Mouse (Mus musculus) gonadal fat pad, adult 2 months (tissue): ENCODE measurements around the gene Amz2. TPM values are rescaled to one million over a fixed set of nuclear protein-coding genes. Genes with fewer than 3 reads are reported as not detected.

Experiments
- DNase-seq: peaks from one replicate; pipeline ENCODE4 v3.0.0-alpha.2; 2012; ENCODE audit warnings: low read depth
- polyA plus RNA-seq: library from polyadenylated mRNA; depleted of rRNA; stranded (reverse); fragments of >200 nt; gene quantifications from 2 replicates; pipeline ENCODE4 v1.2.3, GENCODE M21; 2012; rRNA removed

The Amz2 gene
- 40.0 and 50.6 TPM in 2 replicates for polyA plus RNA-seq

GRCm38 (mm10) chr11:109425392-109426271 is at the start of gene Amz2:
Gene Amz2 (plus strand): TSS chr11:109425946.
- DNase-seq: peak; percentile 70

- DNase-seq: no peak
These were observed 49.1 kb upstream of the Amz2 start for GRCm38 (mm10) chr11:109376484-109377143.

DNA sequence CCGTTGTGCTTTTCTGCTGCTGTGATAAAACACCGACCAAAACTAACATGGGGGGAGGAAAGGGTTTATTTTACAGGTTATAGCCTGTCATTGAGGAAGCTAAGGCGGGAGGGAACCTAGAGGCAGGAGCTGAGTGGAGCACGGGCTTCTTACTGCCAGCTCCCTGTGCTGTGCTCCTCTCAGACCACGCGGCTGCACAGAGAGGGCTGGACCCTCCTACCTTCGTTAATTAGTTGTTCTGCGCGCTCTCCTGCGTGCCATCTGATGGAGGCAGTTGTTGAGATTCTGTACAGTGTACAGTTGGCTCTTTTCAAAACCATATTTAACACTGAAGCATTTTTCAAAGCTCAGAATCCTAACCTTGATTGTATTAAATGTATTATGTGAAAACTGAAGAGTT is 48.3 kb upstream of the Amz2 start:
- DNase-seq: no peak

GRCm38 (mm10) chr11:109378051-109378450 is 47.7 kb upstream of the Amz2 start:
- no peak for DNase-seq

DNA sequence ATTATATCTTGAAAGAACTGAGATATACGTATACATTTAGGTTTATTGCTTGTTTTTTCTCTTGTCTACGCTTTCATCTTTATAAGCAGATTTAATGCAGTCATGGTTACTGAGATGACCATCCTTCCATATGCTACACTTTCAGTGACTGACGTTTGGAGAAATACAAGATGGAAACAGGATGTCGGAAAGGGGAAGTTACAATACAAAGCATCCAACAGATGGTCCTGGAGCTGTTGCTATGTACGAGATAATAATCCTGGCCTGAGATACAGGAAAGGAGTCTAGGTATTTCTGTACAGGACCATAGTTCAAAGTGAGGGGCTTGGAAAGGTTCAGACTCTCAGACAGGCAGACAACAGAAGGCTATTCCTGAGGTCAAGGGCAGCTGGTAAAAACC is 45.1 kb upstream of the Amz2 start:
- DNase-seq: no peak

- DNase-seq: no peak
These were observed 40.5 kb upstream of the Amz2 start for GRCm38 (mm10) chr11:109385296-109385695.

GRCm38 (mm10) chr11:109389046-109389445 is 36.7 kb upstream of the Amz2 start:
- DNase-seq: no peak

- DNase-seq: no peak
These were observed 34.5 kb upstream of the Amz2 start for GRCm38 (mm10) chr11:109391200-109391599.

DNA sequence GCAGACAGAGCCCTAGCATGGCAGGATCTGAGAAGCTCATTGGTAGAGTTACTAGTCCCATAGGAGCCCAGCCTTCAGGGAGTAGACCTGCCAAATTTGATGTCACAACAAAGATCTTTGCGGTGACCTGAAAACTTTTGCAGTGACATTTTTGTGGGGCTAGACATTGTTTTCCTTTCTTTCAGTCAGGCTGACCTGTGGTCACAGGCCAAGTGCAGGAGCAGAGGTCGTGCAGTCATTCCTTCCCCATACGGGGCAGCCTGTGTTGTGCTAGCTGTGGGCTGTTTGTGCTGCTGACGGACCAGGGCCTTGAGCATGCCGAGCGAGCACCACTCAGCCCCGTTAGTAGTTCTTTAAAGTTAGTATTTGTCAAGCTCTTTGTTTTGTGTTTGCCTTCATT is 34.0 kb upstream of the Amz2 start:
- no peak for DNase-seq

GRCm38 (mm10) chr11:109392601-109393000 is 33.1 kb upstream of the Amz2 start:
- DNase-seq: no peak

- DNase-seq: no peak
These were observed 31.0 kb upstream of the Amz2 start for GRCm38 (mm10) chr11:109394758-109395157.

- no peak for DNase-seq
These were observed 30.5 kb upstream of the Amz2 start for GRCm38 (mm10) chr11:109395291-109395690.

DNA sequence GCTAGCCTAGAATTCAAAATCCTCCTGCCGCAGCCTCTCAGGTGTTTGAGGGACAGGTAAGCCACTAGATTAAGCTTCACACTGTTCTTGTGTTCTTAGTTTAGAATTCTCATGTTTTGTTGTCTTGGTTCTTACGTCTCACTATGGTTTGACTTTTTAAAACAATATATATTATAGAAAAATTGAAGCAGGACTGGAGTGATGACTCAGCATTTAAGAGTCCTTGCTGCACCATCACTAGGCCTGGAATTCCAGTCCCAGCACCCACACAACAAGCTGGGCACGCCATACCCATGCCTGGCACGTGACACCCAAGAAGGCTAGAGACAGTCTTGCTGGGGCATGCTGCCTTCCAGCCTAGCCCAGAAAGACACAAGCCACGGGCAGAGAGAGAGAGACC is 19.3 kb upstream of the Amz2 start:
- DNase-seq: no peak

- no peak for DNase-seq
These were observed 15.4 kb upstream of the Amz2 start for GRCm38 (mm10) chr11:109410197-109410980.

DNA sequence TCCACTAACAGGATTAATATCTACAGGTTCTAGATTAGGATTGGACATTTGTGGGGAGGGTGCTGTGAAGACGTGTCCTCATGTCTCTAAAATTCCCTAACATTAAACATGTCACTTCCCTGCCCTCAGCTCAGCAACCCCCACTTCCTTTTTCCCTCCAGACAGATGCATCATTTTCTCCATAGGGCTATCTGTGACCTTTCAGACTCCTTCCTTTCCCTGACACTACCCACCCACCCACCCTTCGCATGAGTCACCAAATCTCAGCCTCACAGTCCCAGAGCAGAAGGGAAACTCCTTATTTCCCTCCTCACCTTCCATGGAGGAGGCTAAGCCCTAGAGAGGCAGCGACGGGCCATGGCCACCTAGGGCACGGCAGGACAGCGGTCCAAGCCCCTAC is 12.1 kb upstream of the Amz2 start, which contains the start of gene 9930022D16Rik:
TSS of gene 9930022D16Rik (plus strand) at position 301 of the 400 bp plus-strand sequence.
- no peak for DNase-seq

DNA sequence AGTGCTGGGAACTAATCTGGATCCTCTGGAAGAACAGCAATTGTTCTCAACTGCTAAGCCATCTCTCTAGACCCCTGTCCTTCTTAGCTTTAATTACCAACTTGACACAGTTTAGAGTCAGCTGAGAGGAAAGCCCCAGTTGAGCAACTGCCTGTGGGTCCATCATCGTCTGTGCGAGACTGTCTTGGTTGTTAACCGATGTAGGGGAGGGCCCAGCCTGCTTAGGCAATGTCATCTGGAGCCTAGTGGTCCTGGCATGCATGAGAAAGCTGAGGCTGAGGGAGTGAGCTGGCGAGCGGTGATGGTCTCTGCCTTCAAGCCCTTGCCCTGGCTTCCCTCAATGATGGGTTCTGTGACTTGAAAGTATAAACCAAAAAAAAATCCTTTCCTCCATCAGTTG is 10.9 kb upstream of the Amz2 start:
- no peak for DNase-seq

GRCm38 (mm10) chr11:109416709-109417420 is 8.9 kb upstream of the Amz2 start:
- DNase-seq: no peak

DNA sequence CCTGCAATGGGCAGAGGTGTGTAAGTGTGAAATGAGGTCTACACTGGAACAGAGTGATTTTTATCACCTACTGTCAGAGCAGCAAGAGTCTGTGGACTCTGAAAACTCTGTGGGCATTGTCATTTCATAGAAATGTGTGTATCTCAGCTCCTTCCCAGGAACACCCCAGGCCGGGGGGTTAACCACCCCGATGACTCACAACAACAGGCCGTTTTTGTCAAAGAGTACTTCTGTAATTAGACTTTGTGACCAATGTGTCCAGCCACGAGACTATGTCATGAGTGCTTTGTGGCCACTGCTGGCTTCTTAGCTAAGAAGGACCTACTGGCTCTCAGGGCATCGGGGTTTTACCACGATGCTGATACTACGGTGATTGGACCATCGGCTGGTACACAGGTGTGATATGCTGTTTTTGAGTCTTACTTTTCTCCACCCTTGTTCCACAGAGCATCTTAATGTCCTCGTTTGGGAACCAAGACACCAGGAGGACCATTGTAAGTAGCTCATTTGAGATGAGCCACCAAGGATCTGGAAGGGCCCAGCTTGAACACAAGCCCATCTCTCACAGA is 8.2 kb upstream of the Amz2 start:
- DNase-seq: no peak

DNA sequence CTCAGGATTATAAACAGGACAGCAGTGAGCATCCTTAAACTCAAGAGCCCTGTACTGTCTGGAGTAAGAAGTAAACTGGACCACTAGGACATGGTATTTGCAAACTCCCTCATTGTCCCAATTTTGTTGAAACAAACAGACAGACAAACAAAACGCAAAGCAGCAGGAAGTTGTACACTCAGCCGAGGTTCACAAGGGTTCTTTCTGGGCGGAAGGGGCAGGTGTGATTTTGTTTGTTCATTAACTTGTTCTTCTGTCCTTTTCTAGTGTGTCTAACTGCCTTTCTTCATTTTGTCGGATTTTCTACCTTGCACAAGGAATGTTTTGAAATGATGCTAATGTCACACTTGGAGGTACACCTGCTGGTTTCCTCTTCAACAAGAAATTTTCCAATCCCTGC is 6.3 kb upstream of the Amz2 start:
- no peak for DNase-seq

- no peak for DNase-seq
These were observed 5.7 kb upstream of the Amz2 start for GRCm38 (mm10) chr11:109419961-109420566.

DNA sequence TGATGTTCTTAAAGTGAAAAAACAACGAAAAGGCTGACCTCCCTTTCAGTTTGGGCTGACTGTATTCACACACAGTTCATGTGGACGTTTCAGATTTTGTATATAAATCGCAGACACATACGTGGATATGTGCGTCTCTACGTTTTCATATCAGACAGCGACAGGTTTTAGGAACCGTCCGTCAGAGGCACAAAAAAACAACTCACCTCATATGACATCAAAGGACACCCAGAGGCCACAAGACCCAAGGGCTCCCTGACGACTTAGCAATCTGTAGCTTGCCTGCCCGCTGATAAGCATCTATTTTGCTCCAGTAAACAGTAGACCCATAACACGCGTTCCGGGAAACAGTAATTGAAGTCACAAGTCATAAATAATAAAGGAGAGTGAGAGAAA is 5.2 kb upstream of the Amz2 start:
- no peak for DNase-seq
